Mouse (Mus musculus): ENCODE data around the gene Max. TPM values are rescaled to one million over a fixed set of nuclear protein-coding genes. Genes with fewer than 3 reads are reported as not detected.

Gene Max
- total RNA-seq, 2 experiments from 2014 or later, result 79.3 to 81.0 TPM

- intact Hi-C loops (cut with DNase I), result no loop called here
- H3K4me3 ChIP-seq, result no peak overlapping the region
- DNase-seq (ENCODE audit: extremely low spot score in 1 of 2, low spot score in 2 of 2), result no peak
- H3K27ac ChIP-seq, result peak overlapping the region; percentile 29
- TF ChIP-seq CTCF (IDR thresholded peaks at IDR 0.05), result no peak
Measured at GRCm38 (mm10) chr12:76931739-76932687, 30.0 kb downstream of the Max start.

- no peak for TF ChIP-seq CTCF (IDR thresholded peaks at IDR 0.05)
- Histone ChIP-seq H3K27ac (no peak overlapping the region), H3K4me3 (no peak overlapping the region)
- intact Hi-C loops (cut with DNase I), result no loop called here
- no peak for DNase-seq (ENCODE audit: extremely low spot score in 1 of 2, low spot score in 2 of 2)
Measured at GRCm38 (mm10) chr12:76930177-76930576, 31.8 kb downstream of the Max start.

DNA sequence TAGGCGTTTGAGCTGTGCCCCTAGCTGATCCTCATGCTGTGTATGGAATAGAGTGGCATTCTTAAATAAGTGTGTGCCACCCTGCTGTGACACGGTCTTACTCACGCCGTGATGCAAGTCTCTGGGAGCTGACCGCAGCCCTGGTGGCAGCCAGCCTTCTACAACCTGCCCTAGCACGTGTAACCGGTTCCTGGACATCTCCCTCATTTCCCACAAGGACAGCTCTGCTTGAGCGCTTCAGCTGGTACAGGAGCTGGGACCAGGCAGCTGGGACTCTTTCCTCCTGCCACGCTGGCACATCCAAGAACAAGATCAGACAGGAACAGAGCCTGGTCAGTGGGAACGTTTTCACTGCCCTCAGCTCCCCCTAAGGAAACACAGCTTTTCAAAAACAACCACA lies 34.5 kb downstream of the Max start:
- TF ChIP-seq CTCF (IDR thresholded peaks at IDR 0.05), result no peak
- Histone ChIP-seq H3K27ac (no peak overlapping the region), H3K4me3 (no peak overlapping the region)
- intact Hi-C loops (cut with DNase I), result no loop called here
- no peak for DNase-seq (ENCODE audit: extremely low spot score in 1 of 2, low spot score in 2 of 2)

- DNase-seq (ENCODE audit: extremely low spot score in 1 of 2, low spot score in 2 of 2), result no peak
- no peak overlapping the region for H3K4me3 ChIP-seq
- TF ChIP-seq CTCF (IDR thresholded peaks at IDR 0.05), result no peak
- H3K27ac ChIP-seq, result no peak overlapping the region
- intact Hi-C loops (cut with DNase I), result no loop called here
Measured at GRCm38 (mm10) chr12:76927012-76927411, 35.0 kb downstream of the Max start.

DNA sequence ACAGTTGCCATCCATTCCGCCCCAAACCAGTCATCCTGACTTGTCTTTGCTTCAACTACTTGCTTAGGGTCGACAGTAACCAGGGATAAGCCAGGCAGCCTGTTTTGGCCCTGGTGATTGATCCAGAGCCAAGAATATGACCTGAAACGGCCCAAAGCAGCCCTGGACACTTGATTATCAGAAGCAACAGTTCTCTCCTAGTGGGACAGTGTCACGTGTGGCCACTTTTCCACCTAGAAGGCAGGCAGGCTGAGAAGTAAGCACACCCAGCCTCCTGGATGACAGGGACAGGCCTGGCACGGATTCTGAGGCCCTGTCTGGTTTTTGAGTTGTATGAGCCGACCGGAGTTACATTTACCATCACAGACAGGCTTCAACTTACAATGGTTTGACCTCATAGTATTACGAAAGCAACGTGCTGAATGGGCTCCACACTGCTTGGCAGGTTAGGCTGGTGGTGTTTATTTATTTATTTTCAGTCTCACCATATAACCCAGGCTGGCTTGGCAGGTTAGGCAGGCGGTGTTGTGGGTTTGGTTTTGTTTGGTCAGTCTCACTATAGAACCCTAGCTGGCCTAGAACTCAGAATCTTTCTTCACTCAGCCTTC lies 35.6 kb downstream of the Max start:
- intact Hi-C loops (cut with DNase I), result no loop called here
- no peak for DNase-seq (ENCODE audit: extremely low spot score in 1 of 2, low spot score in 2 of 2)
- no peak for TF ChIP-seq CTCF (IDR thresholded peaks at IDR 0.05)
- Histone ChIP-seq H3K4me3 (no peak overlapping the region), H3K27ac (no peak overlapping the region)

DNA sequence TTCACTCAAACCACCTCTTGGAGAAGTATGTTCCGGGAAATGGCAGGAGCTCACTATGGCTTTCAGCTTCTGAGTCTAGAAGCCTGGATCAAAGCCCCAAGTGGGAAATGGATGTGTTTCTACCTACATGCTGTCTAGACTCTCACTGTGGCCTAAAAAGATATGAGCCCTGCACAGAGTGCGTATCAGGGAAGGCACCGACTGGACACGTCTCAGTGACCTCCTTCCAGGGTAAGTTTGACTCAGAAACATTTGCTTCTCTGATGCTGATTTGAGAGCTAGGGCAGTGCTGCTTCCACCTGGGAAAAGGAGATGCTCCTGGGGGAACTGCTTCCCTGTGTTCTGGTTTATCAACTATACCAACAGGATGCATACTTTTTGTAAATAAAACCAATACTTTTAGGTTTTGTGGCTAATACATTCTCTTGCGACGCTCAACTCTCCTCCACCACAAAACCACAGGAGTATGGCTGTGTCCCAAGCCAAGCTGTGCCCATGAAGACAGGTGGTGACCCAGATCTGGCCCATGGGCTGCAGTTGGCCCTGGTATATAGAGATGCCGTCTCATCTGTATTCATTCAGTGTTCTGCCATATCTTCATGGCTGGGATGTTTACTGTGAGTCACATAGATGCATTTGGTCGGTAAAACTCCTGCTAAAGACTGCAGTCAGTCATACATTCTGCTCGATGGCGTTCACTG lies 36.9 kb downstream of the Max start:
- DNase-seq (ENCODE audit: extremely low spot score in 1 of 2, low spot score in 2 of 2), result no peak
- intact Hi-C loops (cut with DNase I), result no loop called here
- H3K27ac ChIP-seq, result no peak overlapping the region
- H3K4me3 ChIP-seq, result no peak overlapping the region
- TF ChIP-seq CTCF (IDR thresholded peaks at IDR 0.05), result no peak

DNA sequence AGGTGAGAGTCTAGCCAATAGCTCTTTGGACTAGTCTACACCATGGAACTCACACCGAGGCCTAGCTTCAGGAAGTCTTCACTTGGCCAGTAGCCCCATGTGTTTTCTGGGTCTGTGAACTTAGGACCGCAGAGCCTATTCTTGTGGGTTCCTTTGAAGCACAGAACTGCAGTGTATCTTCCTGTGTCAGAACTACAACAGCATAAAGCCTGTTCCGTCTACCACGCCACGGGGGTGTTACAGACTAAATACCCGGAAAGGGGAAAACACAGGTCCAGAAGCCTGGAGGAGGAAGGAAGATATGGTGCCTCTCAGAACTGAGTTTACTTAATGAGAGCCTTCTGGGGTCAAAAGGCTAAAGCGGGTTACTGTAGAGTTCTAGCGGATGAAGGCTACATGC lies 38.9 kb downstream of the Max start:
- intact Hi-C loops (cut with DNase I), result no loop called here

DNA sequence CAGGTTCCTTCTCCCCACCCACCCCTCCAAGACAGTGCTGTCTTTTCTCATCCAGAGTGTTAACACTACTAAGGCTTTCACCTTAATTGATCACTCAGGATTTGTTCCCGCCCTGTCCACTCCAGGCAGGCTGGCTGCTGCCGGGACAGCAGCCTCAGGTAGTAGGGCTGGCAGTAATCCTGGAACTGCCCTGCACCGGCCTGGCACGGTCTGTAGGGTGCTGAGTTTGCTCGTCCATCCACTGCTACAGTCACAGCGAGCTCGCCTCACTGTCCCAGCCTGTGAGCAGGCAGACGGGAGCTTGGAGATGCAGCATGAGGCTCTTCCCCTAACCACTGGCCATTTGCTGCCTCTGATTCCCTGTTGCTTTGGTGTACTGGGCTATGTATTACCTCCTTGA lies 41.0 kb downstream of the Max start:
- no peak for TF ChIP-seq CTCF (IDR thresholded peaks at IDR 0.05)
- H3K4me3 ChIP-seq, result no peak overlapping the region
- no peak overlapping the region for H3K27ac ChIP-seq
- no peak for DNase-seq (ENCODE audit: extremely low spot score in 1 of 2, low spot score in 2 of 2)
- intact Hi-C loops (cut with DNase I), result no loop called here

More for the DNA sequence above, 38.9 kb downstream of the Max start:
- Histone ChIP-seq H3K27ac (no peak overlapping the region), H3K4me3 (no peak overlapping the region)
- no peak for TF ChIP-seq CTCF (IDR thresholded peaks at IDR 0.05)
- DNase-seq (ENCODE audit: extremely low spot score in 1 of 2, low spot score in 2 of 2), result no peak

- no peak for DNase-seq (ENCODE audit: extremely low spot score in 1 of 2, low spot score in 2 of 2)
- TF ChIP-seq CTCF (IDR thresholded peaks at IDR 0.05), result no peak
- no peak overlapping the region for H3K4me3 ChIP-seq
- intact Hi-C loops (cut with DNase I), result no loop called here
- no peak overlapping the region for H3K27ac ChIP-seq
Measured at GRCm38 (mm10) chr12:76920398-76920797, 41.6 kb downstream of the Max start.

DNA sequence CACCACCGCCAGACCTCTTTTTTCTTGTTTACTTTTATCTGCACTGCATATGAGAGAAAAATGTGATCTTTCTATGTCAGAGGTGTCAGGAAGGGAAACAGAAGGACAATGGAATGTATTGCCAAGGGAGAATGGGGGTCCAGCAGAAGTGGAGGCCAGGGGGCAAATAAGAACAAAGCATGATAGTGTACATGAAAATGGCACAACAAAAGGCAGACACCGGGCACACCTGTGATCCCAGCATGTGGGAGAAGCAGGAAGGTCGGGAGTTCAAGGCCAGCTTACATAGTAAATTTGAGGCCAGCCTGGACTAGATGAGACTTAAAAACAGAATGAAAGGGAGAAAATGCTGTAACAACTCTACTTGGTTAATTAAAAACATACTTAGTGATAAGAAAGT lies 43.1 kb downstream of the Max start:
- no peak overlapping the region for H3K27ac ChIP-seq
- no peak for TF ChIP-seq CTCF (IDR thresholded peaks at IDR 0.05)
- no peak for DNase-seq (ENCODE audit: extremely low spot score in 1 of 2, low spot score in 2 of 2)
- intact Hi-C loops (cut with DNase I), result no loop called here
- no peak overlapping the region for H3K4me3 ChIP-seq

DNA sequence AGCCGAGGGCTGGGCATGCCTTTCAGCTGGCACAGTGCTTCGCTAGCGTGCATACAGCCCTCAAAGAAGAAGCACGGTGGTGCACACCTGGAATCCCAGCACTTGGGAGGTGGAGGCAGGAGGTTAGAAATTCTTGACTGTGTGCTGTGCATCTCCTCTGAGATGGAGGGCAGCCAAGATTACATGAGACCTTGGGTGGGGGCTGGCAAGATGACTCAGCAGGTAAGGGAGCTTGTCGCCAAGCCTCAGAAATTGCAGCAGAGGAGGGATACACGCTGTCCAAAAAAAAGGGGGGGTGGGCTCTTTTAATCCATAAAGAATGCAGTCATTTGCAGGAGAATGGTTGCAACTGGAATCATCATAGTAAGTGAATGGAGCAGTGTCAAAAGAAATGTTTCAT lies 43.9 kb downstream of the Max start:
- H3K27ac ChIP-seq, result no peak overlapping the region
- no peak overlapping the region for H3K4me3 ChIP-seq
- DNase-seq (ENCODE audit: extremely low spot score in 1 of 2, low spot score in 2 of 2), result no peak
- TF ChIP-seq CTCF (IDR thresholded peaks at IDR 0.05), result no peak
- intact Hi-C loops (cut with DNase I), result no loop called here

GRCm38 (mm10) chr12:76916163-76916562 lies 45.8 kb downstream of the Max start:
- no peak for TF ChIP-seq CTCF (IDR thresholded peaks at IDR 0.05)
- Histone ChIP-seq H3K4me3 (no peak overlapping the region), H3K27ac (no peak overlapping the region)
- DNase-seq (ENCODE audit: extremely low spot score in 1 of 2, low spot score in 2 of 2), result no peak
- intact Hi-C loops (cut with DNase I), result no loop called here

Measured in left cerebral cortex, adult 2 months (tissue).